Mouse (Mus musculus): Measurements from ENCODE around the gene Rusc1. TPM values are rescaled to one million over a fixed set of nuclear protein-coding genes. Genes with fewer than 3 reads are reported as not detected.

The Rusc1 gene
- 177 and 187 TPM in 2 replicates for total RNA-seq (2014; rRNA removed)
- 103 and 107 TPM in 2 replicates for polyA plus RNA-seq (2015; fragmentation: Nextera tagmentation; extraction: Ambion mirVana)

DNA sequence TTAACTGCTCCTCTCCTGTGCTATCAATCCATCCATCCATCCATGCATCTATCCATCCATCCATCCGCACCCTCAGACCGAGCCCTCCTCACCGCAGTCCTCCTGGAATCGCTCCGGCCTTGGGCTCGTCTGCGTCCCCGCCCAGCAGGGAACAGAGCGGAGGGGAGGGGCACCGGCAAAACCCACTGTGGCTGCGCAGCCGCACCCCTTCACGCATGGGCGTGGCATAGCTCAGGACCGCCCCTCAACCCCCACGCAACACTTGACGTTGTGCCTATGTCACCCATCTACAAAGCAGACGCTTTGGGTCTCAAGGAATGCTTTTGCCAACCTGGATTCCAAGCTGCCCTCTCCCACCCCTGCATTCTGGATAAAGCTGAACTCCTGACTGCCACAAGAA is at the start of gene Rusc1:
TSS of gene Rusc1 (minus strand) at position 137 of the 400 bp plus-strand sequence.
- no peak for TF ChIP-seq CTCF (IDR thresholded peaks at IDR 0.05)
- Histone ChIP-seq H3K36me3 (ENCODE audit: insufficient read depth, low read length) (peaks cover 43% of the 10 kb centered on the region), H3K27ac (ENCODE audit: low read depth, low read length) (peak within 1 kb of the TSS; percentile 80), H3K27me3 (ENCODE audit: insufficient read depth, low read length) (no peaks in the 10 kb centered on the region), H3K9me3 (ENCODE audit: low read length) (no peaks in the 10 kb centered on the region), H3K9ac (replicated peaks; ENCODE audit: low read length, poor library complexity, severe bottlenecking) (peak within 1 kb of the TSS; percentile 84), H3K4me1 (ENCODE audit: insufficient read depth, low read length) (peaks cover 9% of the 10 kb centered on the region; the same call in 1 of the 2 replicates), H3K4me2 (ENCODE audit: low read depth, low read length, poor library complexity, severe bottlenecking) (peak within 1 kb of the TSS; percentile 98), H3K4me3 (ENCODE audit: low read depth, low read length) (peak within 1 kb of the TSS; percentile 74)
- ATAC-seq (ENCODE audit: low FRiP score), result peak; percentile 87
- DNase-seq (ENCODE audit: low spot score), result peak; percentile 94
- 2% methylated on average over 18 of the region's 18 CpGs for WGBS

DNA sequence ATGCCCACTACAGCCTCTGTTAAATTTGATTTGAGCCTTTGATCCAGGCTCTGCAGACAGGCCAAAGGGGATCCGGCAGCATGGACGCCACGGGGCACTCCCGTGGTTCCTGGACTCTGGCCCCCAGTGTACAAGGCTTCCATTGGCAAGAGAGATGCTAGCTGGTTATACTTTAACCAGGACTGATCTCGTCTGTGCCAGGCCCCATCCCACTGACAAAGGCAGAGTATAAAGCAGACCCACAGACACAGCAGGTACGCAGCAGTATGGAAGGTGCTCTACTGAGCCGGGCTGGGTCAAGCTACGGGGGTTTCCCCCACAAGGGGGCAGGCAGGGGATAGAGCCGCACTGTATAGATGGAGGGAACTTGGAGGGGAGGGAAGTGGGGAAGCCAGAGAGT is 43.3 kb upstream of the Rusc1 start:
- peak; percentile 18; the same call in 1 of the 2 replicates for TF ChIP-seq CTCF (IDR thresholded peaks at IDR 0.05)
- DNase-seq (ENCODE audit: low spot score), result no peak
- no peak overlapping the region for H3K4me2 ChIP-seq (ENCODE audit: low read depth, low read length, poor library complexity, severe bottlenecking)

GRCm38 (mm10) chr3:89135958-89136357 is 42.8 kb upstream of the Rusc1 start, which contains the start of gene Pklr:
TSS of gene Pklr (plus strand) at chr3:89136142.
- Histone ChIP-seq H3K4me2 (ENCODE audit: low read depth, low read length, poor library complexity, severe bottlenecking) (no peak within 1 kb of the TSS), H3K9ac (replicated peaks; ENCODE audit: low read length, poor library complexity, severe bottlenecking) (no peak within 1 kb of the TSS), H3K4me3 (ENCODE audit: low read depth, low read length) (no peak within 1 kb of the TSS), H3K27me3 (ENCODE audit: insufficient read depth, low read length) (no peaks in the 10 kb centered on the region), H3K9me3 (ENCODE audit: low read length) (no peaks in the 10 kb centered on the region), H3K36me3 (ENCODE audit: insufficient read depth, low read length) (no peaks in the 10 kb centered on the region), H3K27ac (ENCODE audit: low read depth, low read length) (no peak within 1 kb of the TSS), H3K4me1 (ENCODE audit: insufficient read depth, low read length) (0 out of 2 replicates have a peak, but pooled peaks cover 2% of the 10 kb centered on the region)
- ATAC-seq (ENCODE audit: low FRiP score), result no peak
- TF ChIP-seq CTCF (IDR thresholded peaks at IDR 0.05), result no peak
- WGBS, result 58% methylated on average over 3 of the region's 3 CpGs
- no peak for DNase-seq (ENCODE audit: low spot score)

More for the DNA sequence above, 43.3 kb upstream of the Rusc1 start:
- Histone ChIP-seq H3K27me3 (ENCODE audit: insufficient read depth, low read length) (no peaks in the 10 kb centered on the region), H3K4me1 (ENCODE audit: insufficient read depth, low read length) (0 out of 2 replicates have a peak, but pooled peaks cover 2% of the 10 kb centered on the region), H3K4me3 (ENCODE audit: low read depth, low read length) (no peak overlapping the region), H3K36me3 (ENCODE audit: insufficient read depth, low read length) (no peaks in the 10 kb centered on the region), H3K9me3 (ENCODE audit: low read length) (no peaks in the 10 kb centered on the region), H3K9ac (replicated peaks; ENCODE audit: low read length, poor library complexity, severe bottlenecking) (no peak overlapping the region), H3K27ac (ENCODE audit: low read depth, low read length) (no peak overlapping the region)
- WGBS, result 51% methylated on average over 9 of the region's 9 CpGs
- no peak for ATAC-seq (ENCODE audit: low FRiP score)

DNA sequence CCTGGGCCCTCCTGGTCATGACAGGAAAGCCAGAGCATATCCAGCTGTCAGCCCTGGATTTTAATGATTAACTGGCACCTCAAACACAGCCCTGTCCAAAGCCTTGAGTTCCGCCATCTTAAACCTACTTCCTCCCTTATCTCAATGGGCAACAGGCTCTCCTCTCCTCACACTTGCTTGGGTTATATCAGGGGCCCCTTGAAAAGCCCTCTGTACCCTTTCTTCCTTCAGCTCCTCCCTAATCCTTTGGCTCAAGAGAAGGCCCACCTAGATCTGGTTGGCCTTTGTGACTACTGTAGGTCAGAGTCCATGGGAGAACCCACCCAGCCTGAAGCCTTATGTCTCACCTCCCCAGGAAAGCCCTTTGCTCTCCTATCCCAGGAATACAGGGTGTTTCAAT is 40.6 kb upstream of the Rusc1 start:
- Histone ChIP-seq H3K4me2 (ENCODE audit: low read depth, low read length, poor library complexity, severe bottlenecking) (no peak overlapping the region), H3K9me3 (ENCODE audit: low read length) (no peaks in the 10 kb centered on the region), H3K27ac (ENCODE audit: low read depth, low read length) (no peak overlapping the region), H3K9ac (replicated peaks; ENCODE audit: low read length, poor library complexity, severe bottlenecking) (no peak overlapping the region), H3K27me3 (ENCODE audit: insufficient read depth, low read length) (no peaks in the 10 kb centered on the region), H3K36me3 (ENCODE audit: insufficient read depth, low read length) (no peaks in the 10 kb centered on the region), H3K4me3 (ENCODE audit: low read depth, low read length) (no peak overlapping the region), H3K4me1 (ENCODE audit: insufficient read depth, low read length) (0 out of 2 replicates have a peak, but pooled peaks cover 2% of the 10 kb centered on the region)
- DNase-seq (ENCODE audit: low spot score), result no peak
- no peak for TF ChIP-seq CTCF (IDR thresholded peaks at IDR 0.05)
- 89% methylated on average over 1 of the region's 1 CpGs for WGBS
- no peak for ATAC-seq (ENCODE audit: low FRiP score)

DNA sequence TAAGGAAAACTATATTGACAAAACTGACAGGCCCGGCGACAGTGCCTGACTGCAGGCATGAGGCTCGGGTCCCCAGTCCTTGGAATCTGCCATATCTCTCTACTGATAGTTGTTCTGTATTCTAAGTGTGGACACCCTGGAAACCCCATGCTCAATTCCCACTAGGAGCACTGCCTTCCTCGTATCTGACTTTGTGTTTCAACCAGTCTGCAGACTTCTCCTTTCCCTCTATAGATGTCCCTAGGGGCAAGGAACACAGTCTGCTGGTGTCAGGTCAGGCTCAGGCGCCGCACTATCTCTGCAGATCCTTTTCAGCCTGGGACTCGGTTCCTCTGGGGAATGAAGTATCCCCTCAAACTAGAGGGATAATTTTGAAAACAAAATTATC is 39.9 kb upstream of the Rusc1 start:
- Histone ChIP-seq H3K27ac (ENCODE audit: low read depth, low read length) (no peak overlapping the region), H3K4me3 (ENCODE audit: low read depth, low read length) (no peak overlapping the region), H3K9me3 (ENCODE audit: low read length) (no peaks in the 10 kb centered on the region), H3K27me3 (ENCODE audit: insufficient read depth, low read length) (no peaks in the 10 kb centered on the region), H3K4me2 (ENCODE audit: low read depth, low read length, poor library complexity, severe bottlenecking) (no peak overlapping the region), H3K9ac (replicated peaks; ENCODE audit: low read length, poor library complexity, severe bottlenecking) (no peak overlapping the region), H3K36me3 (ENCODE audit: insufficient read depth, low read length) (no peaks in the 10 kb centered on the region), H3K4me1 (ENCODE audit: insufficient read depth, low read length) (0 out of 2 replicates have a peak, but pooled peaks cover 2% of the 10 kb centered on the region)
- WGBS, result 78% methylated on average over 7 of the region's 7 CpGs
- ATAC-seq (ENCODE audit: low FRiP score) (no peak), DNase-seq (ENCODE audit: low spot score) (no peak)
- no peak for TF ChIP-seq CTCF (IDR thresholded peaks at IDR 0.05)

DNA sequence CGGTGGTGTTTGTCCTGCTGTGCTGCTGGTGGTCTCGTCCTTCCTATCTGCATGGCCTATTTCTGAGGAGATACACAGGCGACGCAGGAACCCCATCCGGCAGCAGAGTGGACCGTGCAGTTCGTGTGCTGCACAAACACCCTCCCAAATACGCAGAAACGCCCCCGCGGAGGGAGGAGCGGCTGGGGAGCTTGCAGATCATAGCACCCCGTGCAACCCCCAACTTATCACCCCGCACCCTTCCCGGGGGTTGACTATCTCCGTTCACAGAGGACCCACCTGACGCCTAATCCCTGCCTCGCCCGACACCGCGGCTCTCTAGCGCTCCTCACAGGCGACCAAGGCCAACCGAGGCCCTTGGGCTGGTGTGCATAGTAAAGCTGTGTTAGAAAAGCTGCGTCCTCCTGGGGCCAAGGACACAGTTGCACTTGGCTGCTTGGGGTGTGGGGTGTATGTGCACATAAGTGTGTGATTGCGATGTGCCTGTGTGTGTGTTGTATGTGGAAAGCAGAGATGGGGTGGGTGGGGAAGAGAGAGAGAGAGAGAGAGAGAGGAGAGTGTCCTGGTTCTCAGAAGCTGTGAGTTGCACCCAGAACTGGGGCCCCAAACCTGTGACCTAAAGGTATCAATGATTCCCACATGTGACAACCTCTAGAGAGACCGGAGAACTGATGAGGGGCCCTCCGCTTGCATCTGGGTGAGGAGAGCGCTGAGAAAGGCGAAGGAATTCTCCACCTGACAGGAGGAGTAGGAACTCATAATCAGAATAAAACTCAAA is 39.4 kb upstream of the Rusc1 start:
- peak overlapping the region; percentile 46; the same call in 1 of the 2 replicates for H3K9ac ChIP-seq (replicated peaks; ENCODE audit: low read length, poor library complexity, severe bottlenecking)
- no peaks in the 10 kb centered on the region for H3K27me3 ChIP-seq (ENCODE audit: insufficient read depth, low read length)
- WGBS, result 17% methylated on average over 27 of the region's 30 CpGs
- DNase-seq (ENCODE audit: low spot score) (peak; percentile 33), ATAC-seq (ENCODE audit: low FRiP score) (no peak)
- peak; percentile 64 for TF ChIP-seq CTCF (IDR thresholded peaks at IDR 0.05)
- H3K36me3 ChIP-seq (ENCODE audit: insufficient read depth, low read length), result no peaks in the 10 kb centered on the region
- no peak overlapping the region for H3K27ac ChIP-seq (ENCODE audit: low read depth, low read length)
- peak overlapping the region; percentile 33 for H3K4me3 ChIP-seq (ENCODE audit: low read depth, low read length)
- 0 out of 2 replicates have a peak, but pooled peaks cover 2% of the 10 kb centered on the region for H3K4me1 ChIP-seq (ENCODE audit: insufficient read depth, low read length)
- H3K4me2 ChIP-seq (ENCODE audit: low read depth, low read length, poor library complexity, severe bottlenecking), result peak overlapping the region; percentile 64
- no peaks in the 10 kb centered on the region for H3K9me3 ChIP-seq (ENCODE audit: low read length)

Data from midbrain, postnatal 0 days (tissue).